18 mouse cellular contexts compared by ENCODE assay signal in the genomic region with DNA sequence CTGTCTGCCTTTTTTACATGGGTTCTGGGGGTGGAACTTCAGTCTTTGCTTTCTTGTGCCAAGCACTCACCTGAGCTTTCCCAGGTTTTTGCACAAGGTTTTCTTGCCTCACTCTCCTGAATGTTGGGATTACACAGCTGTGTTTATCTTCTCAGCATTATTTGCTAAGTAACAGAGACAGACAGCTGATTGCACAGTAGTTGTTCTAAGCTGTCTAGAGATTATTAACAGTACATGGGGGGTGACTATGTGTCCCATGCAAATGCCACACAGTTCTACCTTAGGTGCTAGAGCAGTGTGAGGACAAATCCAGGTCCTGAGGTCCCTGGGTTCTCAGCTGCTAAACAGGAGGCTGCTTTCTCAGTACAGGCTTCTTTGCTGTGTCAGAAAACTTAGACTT. TPM values are rescaled to one million over a fixed set of nuclear protein-coding genes. Genes with fewer than 3 reads are reported as not detected.
"Had no signal": no experiment of that assay in that cellular context is flagged by ENCODE, and none has a peak within 500 bp of the region (broad histone marks: within the 10 kb centered on the region; RNA-seq: fewer than 3 reads in every experiment).

No protein-coding gene starts in this region.

- H3K27ac ChIP-seq: neural tube, embryonic 12.5 days; neural tube, embryonic 13.5 days; neural tube, embryonic 15.5 days; stomach, embryonic 15.5 days; stomach, postnatal 0 days had no signal

- H3K9me3 ChIP-seq: neural tube, embryonic 12.5 days; neural tube, embryonic 13.5 days; neural tube, embryonic 15.5 days; stomach, embryonic 15.5 days had no signal

- H3K9ac ChIP-seq: neural tube, embryonic 12.5 days; neural tube, embryonic 13.5 days; neural tube, embryonic 15.5 days; stomach, embryonic 15.5 days had no signal

- H3K4me2 ChIP-seq: neural tube, embryonic 12.5 days; neural tube, embryonic 13.5 days; neural tube, embryonic 15.5 days; stomach, embryonic 15.5 days had no signal

- H3K4me1 ChIP-seq: neural tube, embryonic 12.5 days; neural tube, embryonic 13.5 days; stomach, embryonic 15.5 days had no signal

- DNase-seq: retina, postnatal 1 day; right cerebral cortex, adult 18-20 months; right cerebral cortex, postnatal 14 days; right cerebral cortex, postnatal 25 days; right cerebral cortex, postnatal 4 days; spleen, adult 18-20 months; thymus, adult 18-20 months; thymus, adult 2 months; thymus, postnatal 14 days; thymus, postnatal 25 days; thymus, postnatal 36 days; thymus, postnatal 4 days had no signal

- H3K27me3 ChIP-seq: neural tube, embryonic 12.5 days; neural tube, embryonic 13.5 days; neural tube, embryonic 15.5 days; stomach, embryonic 15.5 days had no signal

- H3K4me3 ChIP-seq: neural tube, embryonic 12.5 days; neural tube, embryonic 13.5 days; neural tube, embryonic 15.5 days; stomach, embryonic 15.5 days had no signal

RNA-seq across cellular contexts. Expression of gene Hapln4, which starts 33.6 kb away (rescaled TPM):
- polyA plus RNA-seq: stomach, embryonic 14.5 days had no signal
